Mouse (Mus musculus): ENCODE data around the gene Sla2. TPM values are rescaled to one million over a fixed set of nuclear protein-coding genes. Genes with fewer than 3 reads are reported as not detected.
"Not testable (repeated sequence)": the region's sequence is repeated elsewhere in the genome, so short reads cannot be mapped to it uniquely, and the experiment has no call there.

Sla2 gene
- polyA plus RNA-seq, 1 experiment from 2014 or later, result 0.37 TPM

DNA sequence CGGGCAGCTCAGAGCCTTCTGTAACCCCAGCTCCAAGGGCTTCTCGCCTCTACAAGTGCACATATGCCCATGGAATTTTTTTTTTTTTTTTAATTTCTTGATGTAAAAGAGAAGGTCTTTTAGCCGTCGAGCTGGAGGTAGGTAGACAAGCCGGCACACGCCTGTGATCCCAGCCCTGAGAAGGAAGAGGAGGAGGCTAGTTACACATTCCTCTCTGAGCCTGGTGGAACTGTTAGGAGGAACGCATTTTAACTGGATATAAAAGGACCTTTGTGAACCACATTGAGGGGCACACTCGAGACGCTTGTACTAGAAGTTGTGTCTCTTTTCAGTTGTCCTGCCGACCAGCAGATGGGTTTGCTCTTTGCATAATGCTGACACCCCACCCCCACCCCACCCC, 42.3 kb downstream of the Sla2 start:
- no peak for ATAC-seq (ENCODE audit: low FRiP score, low read depth)
- Histone ChIP-seq H3K9ac (replicated peaks) (peak overlapping the region; percentile 43; the same call in 1 of the 2 replicates), H3K4me3 (no peak overlapping the region), H3K4me1 (peaks cover 59% of the 10 kb centered on the region), H3K27ac (replicated peaks) (peak overlapping the region; percentile 58), H3K4me2 (replicated peaks) (no peak overlapping the region), H3K27me3 (no peaks in the 10 kb centered on the region; the same call in 1 of the 2 replicates), H3K9me3 (no peaks in the 10 kb centered on the region), H3K36me3 (peaks cover 49% of the 10 kb centered on the region)
- WGBS, result 61% methylated on average over 10 of the region's 10 CpGs

- ATAC-seq (ENCODE audit: low FRiP score, low read depth), result no peak
- no peak overlapping the region for H3K4me3 ChIP-seq
- no peaks in the 10 kb centered on the region; the same call in 1 of the 2 replicates for H3K27me3 ChIP-seq
- H3K9me3 ChIP-seq, result no peaks in the 10 kb centered on the region
- peaks cover 70% of the 10 kb centered on the region for H3K4me1 ChIP-seq
- peaks cover 37% of the 10 kb centered on the region for H3K36me3 ChIP-seq
- 86% methylated on average over 10 of the region's 10 CpGs for WGBS
- H3K4me2 ChIP-seq (replicated peaks), result peak overlapping the region; percentile 86
- no peak overlapping the region for H3K27ac ChIP-seq (replicated peaks)
- peak overlapping the region; percentile 85; the same call in 1 of the 2 replicates for H3K9ac ChIP-seq (replicated peaks)
Measured at GRCm38 (mm10) chr2:156843331-156843730, 43.7 kb downstream of the Sla2 start.

DNA sequence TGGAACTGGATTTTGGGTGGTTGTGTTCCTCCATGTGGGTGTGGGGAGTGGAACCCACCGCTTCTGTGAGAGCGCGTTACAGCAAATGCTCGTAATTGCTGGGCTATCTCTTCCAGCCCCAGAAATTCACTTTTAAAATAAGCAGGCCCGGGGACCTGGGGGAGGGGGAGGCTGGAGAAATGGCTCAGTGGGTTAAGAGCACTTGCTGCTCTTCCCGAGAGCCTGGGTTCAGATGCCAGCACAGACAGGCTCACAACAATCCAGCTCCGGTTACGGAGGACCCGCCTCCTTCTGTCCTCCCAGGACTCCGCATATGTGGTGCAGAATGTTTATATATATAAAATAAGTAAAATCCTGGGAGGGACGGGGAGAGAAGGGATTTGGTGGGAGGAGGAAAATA, 44.3 kb downstream of the Sla2 start:
- Histone ChIP-seq H3K27me3 (no peaks in the 10 kb centered on the region; the same call in 1 of the 2 replicates), H3K9ac (replicated peaks) (peak overlapping the region; percentile 85), H3K36me3 (peaks cover 31% of the 10 kb centered on the region), H3K4me3 (peak overlapping the region; percentile 82), H3K27ac (replicated peaks) (peak overlapping the region; percentile 90; the same call in 1 of the 2 replicates), H3K4me1 (peaks cover 64% of the 10 kb centered on the region), H3K4me2 (replicated peaks) (peak overlapping the region; percentile 86), H3K9me3 (no peaks in the 10 kb centered on the region)
- WGBS, result 11% methylated on average over 11 of the region's 11 CpGs
- no peak for ATAC-seq (ENCODE audit: low FRiP score, low read depth)

DNA sequence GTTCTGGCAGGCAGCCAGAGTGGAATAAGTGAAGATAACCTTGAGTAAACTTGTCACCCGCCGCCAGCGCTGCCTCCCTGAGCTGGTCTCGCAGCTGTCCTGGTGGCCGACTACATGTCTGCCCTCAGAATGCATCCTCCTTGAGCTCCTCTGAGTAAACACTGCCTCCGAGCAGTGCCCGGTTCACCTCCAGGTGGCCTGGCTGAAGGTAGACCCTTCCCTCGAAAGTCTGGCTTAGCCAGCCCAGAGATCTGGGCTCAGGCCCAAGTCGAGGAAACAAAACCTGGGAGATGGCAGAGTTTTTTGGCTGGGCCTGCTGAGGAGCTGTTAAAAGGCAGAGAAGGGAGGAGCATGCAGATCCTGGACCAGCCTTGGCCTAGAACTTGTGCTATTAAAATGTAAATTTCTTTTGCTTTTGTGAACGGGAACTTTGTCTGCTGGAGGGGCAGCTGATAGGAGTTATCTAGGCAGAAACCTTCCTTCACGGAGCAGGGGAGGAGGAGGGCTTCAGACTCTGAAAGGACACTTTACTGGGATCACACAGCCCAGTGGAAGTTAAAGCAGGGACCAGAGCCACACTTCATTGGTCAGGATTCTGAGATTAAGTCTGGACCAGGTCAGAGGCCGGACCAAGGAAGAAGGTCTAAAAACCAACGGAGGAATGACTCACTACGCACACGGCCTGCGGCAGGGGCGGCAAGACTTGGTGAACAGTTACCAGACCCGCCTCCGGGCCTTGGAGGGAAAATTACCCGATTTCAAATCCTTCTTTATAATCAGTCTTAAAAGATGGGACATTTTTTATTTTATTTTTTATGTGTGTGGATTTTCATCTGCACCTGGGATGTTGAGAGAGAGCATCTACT, 44.9 kb downstream of the Sla2 start:
- no peak for ATAC-seq (ENCODE audit: low FRiP score, low read depth)
- Histone ChIP-seq H3K4me2 (replicated peaks) (peak overlapping the region; percentile 86), H3K9me3 (no peaks in the 10 kb centered on the region), H3K4me1 (peaks cover 62% of the 10 kb centered on the region), H3K4me3 (peak overlapping the region; percentile 82), H3K36me3 (peaks cover 24% of the 10 kb centered on the region; the same call in 1 of the 2 replicates), H3K27ac (replicated peaks) (peak overlapping the region; percentile 90), H3K9ac (replicated peaks) (peak overlapping the region; percentile 85), H3K27me3 (no peaks in the 10 kb centered on the region; the same call in 1 of the 2 replicates)
- WGBS, result 3% methylated on average over 20 of the region's 20 CpGs

- peak overlapping the region; percentile 86 for H3K4me2 ChIP-seq (replicated peaks)
- H3K36me3 ChIP-seq, result peaks cover 16% of the 10 kb centered on the region; the same call in 1 of the 2 replicates
- peak overlapping the region; percentile 85 for H3K9ac ChIP-seq (replicated peaks)
- H3K4me3 ChIP-seq, result peak overlapping the region; percentile 82
- under 1% methylated on average over 42 of the region's 42 CpGs for WGBS
- H3K4me1 ChIP-seq, result peaks cover 62% of the 10 kb centered on the region
- H3K9me3 ChIP-seq, result no peaks in the 10 kb centered on the region
- H3K27me3 ChIP-seq, result no peaks in the 10 kb centered on the region; the same call in 1 of the 2 replicates
- 0 out of 2 replicates have a peak, but pooled peaks have one; percentile 7 for ATAC-seq (ENCODE audit: low FRiP score, low read depth)
- H3K27ac ChIP-seq (replicated peaks), result peak overlapping the region; percentile 90
Measured at GRCm38 (mm10) chr2:156841028-156841840, 45.8 kb downstream of the Sla2 start.

DNA sequence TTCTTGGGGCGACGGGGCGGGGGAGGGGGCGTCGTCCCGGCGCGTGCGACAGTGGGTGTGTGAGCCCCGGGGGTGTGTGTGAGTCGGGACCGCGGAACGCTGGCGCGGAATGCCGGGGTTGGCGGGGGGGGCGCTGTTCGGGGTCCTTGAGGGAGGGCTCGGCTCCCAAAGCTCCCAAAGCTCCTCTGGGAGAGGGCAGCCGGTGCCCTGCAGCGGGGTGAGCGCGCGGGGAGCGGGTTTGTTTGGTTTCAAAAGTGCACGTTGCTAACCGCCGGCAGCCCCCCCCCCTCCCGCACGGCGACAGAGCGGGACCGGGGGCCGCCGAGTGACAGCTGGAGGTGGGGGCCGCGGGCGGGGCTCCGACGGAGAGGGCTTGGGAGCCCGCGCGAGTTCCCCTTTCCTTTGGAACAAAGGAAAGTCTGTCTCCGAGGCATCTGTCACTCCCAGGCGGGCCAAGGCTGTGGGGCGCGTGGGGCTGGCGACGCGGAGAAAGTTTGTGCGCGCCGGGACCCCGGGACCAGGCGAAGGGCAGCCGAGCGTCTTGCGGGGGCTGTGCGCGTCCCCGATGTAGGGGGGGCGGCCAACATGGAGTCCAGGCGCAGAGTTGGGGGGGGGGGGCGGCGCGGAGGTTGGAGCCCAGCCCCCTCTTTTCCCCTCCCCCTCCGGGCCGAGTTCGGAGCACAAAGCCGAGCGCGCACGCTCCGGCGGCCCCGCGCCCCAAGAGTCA, 46.5 kb downstream of the Sla2 start:
- no peaks in the 10 kb centered on the region for H3K9me3 ChIP-seq
- no peaks in the 10 kb centered on the region; the same call in 1 of the 2 replicates for H3K27me3 ChIP-seq
- peaks cover 58% of the 10 kb centered on the region for H3K4me1 ChIP-seq
- H3K4me3 ChIP-seq, result peak overlapping the region; percentile 82
- under 1% methylated on average over 45 of the region's 79 CpGs for WGBS
- peak; percentile 39 for ATAC-seq (ENCODE audit: low FRiP score, low read depth)
- 0 out of 2 replicates have a peak, but pooled peaks cover 13% of the 10 kb centered on the region for H3K36me3 ChIP-seq
- peak overlapping the region; percentile 85 for H3K9ac ChIP-seq (replicated peaks)
- peak overlapping the region; percentile 90 for H3K27ac ChIP-seq (replicated peaks)
- peak overlapping the region; percentile 86 for H3K4me2 ChIP-seq (replicated peaks)

DNA sequence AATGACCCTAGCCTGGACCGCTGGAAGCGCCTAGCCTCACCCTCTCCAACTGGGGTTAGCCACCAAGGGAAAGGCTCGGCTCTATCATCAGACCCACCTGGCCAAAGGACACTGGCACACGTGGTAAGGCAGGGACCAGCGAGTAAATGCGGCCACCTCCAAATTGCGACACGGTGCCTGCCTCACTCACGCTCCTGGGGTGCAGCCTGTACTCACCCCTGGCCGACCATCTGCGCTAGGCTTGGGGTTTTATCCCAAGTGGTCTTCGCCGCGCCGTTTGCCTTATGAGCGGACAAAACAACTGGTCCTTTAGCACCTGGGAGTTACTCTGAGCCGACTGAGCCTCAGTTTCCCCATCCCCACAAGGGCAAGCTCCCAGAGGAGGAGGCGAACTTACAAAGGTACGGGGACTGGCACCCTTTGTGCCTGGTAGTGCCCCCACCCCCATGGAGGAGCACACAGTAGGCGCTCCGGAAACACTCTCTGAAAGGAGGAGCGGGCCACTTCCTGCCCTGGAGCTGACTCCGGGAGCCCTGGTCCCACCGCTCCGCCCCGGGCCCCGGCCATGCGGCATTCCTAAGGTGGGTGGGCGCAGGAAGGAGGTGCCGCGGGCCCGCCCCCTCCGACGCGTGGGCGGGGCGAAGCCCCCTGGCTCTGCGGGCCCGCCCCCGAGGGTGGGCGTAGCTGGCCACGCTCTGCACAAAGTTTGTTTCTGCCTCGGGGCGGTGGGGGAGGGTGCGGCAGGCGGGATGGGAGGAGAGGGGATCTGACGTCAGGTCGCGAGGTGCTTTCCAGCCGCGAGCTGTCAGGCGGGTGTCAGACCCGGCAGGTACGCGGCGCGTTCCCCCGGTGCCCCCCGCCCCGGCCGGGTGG, 47.4 kb downstream of the Sla2 start, which contains the start of gene Tgif2:
Tgif2 (plus strand) TSS at position 689 of the 873 bp plus-strand sequence.
- peak within 1 kb of the TSS; percentile 86 for H3K4me2 ChIP-seq (replicated peaks)
- ATAC-seq (ENCODE audit: low FRiP score, low read depth), result peak; percentile 83
- H3K9ac ChIP-seq (replicated peaks), result peak within 1 kb of the TSS; percentile 85
- peaks cover 49% of the 10 kb centered on the region for H3K4me1 ChIP-seq
- no peaks in the 10 kb centered on the region; the same call in 1 of the 2 replicates for H3K27me3 ChIP-seq
- peak within 1 kb of the TSS; percentile 82 for H3K4me3 ChIP-seq
- no peaks in the 10 kb centered on the region for H3K9me3 ChIP-seq
- H3K27ac ChIP-seq (replicated peaks), result peak within 1 kb of the TSS; percentile 90
- H3K36me3 ChIP-seq, result peaks cover 14% of the 10 kb centered on the region
- 1% methylated on average over 60 of the region's 61 CpGs for WGBS

DNA sequence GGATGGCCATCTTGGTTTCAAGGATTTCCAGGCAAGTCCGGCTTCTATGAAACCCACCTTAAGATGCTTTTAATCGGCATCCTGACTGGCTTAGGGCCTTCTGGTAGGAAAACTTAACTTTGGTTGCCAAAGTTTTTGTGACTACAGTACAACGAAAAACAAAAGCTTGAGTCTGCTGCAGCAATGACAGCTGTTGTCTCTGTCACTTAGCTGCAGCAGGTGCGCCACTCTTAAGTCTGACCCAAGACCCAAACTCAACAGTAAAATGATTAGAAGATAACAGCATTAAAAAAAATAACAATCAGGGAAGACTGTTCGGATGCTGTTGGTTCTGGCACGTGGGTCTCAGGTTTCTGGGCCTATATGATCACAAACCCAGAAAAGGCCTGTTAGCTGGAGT, 48.2 kb downstream of the Sla2 start:
- Histone ChIP-seq H3K27me3 (no peaks in the 10 kb centered on the region; the same call in 1 of the 2 replicates), H3K4me1 (peaks cover 42% of the 10 kb centered on the region), H3K9ac (replicated peaks) (peak overlapping the region; percentile 85; the same call in 1 of the 2 replicates), H3K4me3 (peak overlapping the region; percentile 82), H3K36me3 (peaks cover 17% of the 10 kb centered on the region), H3K27ac (replicated peaks) (peak overlapping the region; percentile 27; the same call in 1 of the 2 replicates), H3K4me2 (replicated peaks) (peak overlapping the region; percentile 86), H3K9me3 (no peaks in the 10 kb centered on the region)
- no peak for ATAC-seq (ENCODE audit: low FRiP score, low read depth)
- 64% methylated on average over 6 of the region's 6 CpGs for WGBS

DNA sequence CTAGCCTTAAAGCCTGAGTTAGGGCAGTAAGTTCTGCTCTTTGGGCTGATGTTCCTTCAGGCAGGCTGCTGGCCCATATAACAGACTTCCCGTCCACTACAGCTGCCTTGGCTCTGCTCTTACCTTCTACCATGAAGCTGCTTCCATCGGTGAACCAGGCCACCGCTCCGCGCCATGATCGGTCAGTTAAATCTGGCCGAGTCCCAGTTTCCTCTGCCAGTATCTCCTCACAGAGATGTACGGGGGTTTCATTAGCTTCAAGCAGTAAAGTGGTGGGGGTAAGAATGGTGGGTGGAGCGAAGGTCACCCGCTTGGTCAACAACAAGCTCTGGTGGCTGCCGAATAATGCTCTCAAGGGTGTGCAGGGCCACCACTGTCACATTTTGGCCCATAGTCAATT, 52.7 kb downstream of the Sla2 start:
- no peaks in the 10 kb centered on the region for H3K27me3 ChIP-seq
- no peak overlapping the region for H3K27ac ChIP-seq (replicated peaks)
- H3K4me3 ChIP-seq, result no peak overlapping the region
- H3K4me2 ChIP-seq (replicated peaks), result no peak overlapping the region
- 0 out of 2 replicates have a peak, but pooled peaks cover 10% of the 10 kb centered on the region for H3K9me3 ChIP-seq
- H3K4me1 ChIP-seq, result peaks cover 9% of the 10 kb centered on the region; the same call in 1 of the 2 replicates
- 96% methylated on average over 11 of the region's 11 CpGs for WGBS
- no peak for ATAC-seq (ENCODE audit: low FRiP score, low read depth)
- no peak overlapping the region for H3K9ac ChIP-seq (replicated peaks)
- peaks cover 59% of the 10 kb centered on the region for H3K36me3 ChIP-seq

DNA sequence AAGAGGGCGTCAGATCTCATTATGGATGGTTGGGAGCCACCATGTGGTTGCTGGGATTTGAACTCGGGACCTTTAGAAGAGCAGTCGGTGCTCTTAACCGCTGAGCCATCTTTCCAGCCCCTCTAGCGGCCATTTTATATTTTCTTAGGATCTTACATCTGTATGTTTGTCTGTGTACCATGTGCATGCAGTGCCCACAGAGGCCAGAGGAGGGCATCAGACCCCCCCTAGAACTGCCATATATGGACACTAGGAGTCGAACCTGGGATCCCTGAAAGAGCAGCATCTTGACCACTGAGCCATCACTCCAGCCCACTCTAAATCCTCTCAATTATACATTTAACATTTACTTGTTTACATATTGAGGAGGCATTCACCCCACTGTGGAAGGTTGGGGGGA, 61.9 kb downstream of the Sla2 start:
- not testable (repeated sequence) for H3K4me3 ChIP-seq; H3K27me3 ChIP-seq; ATAC-seq (ENCODE audit: low FRiP score, low read depth); H3K36me3 ChIP-seq; H3K4me2 ChIP-seq (replicated peaks); H3K9me3 ChIP-seq; H3K27ac ChIP-seq (replicated peaks); H3K4me1 ChIP-seq; H3K9ac ChIP-seq (replicated peaks)
- 85% methylated on average over 6 of the region's 6 CpGs for WGBS
